10 mouse cellular contexts compared by ENCODE assay signal in genomic region chrX:145758406-145758805, GRCm38 (mm10).
DNase-seq lines count a peak whose midpoint lies in the region; ATAC-seq and TF ChIP-seq lines count a peak whose summit lies in the region.
"Had no signal": no experiment of that assay in that cellular context is flagged by ENCODE, and none has a peak within 500 bp of the region (broad histone marks: within the 10 kb centered on the region; RNA-seq: fewer than 3 reads in every experiment).

No protein-coding gene starts in this region.

- H3K4me3 ChIP-seq in left cerebral cortex, adult 2 months, result no peak overlapping the region
- H3K4me3 ChIP-seq: layer of hippocampus, adult 2 months had no signal

- intact Hi-C loops in left cerebral cortex, postnatal 14 days (cut with DNase I), result no loop called here
- intact Hi-C loops in left cerebral cortex, adult 2 months (cut with DNase I), result no loop called here
- intact Hi-C loops in left cerebral cortex, postnatal 4 days (cut with DNase I), result no loop called here

- DNase-seq in frontal cortex, postnatal 25 days (ENCODE audit: low spot score in 2 of 2), result no peak
- DNase-seq in left cerebral cortex, postnatal 14 days (ENCODE audit: low spot score in 2 of 2), result peak; percentile 2 to 5
- DNase-seq in left cerebral cortex, adult 2 months (ENCODE audit: extremely low spot score in 1 of 2, low spot score in 2 of 2), result no peak
- DNase-seq in NIH3T3 (ENCODE audit: low read depth), result peak; percentile 47
- peak; percentile 37 for DNase-seq in left cerebral cortex, postnatal 4 days
- no peak for DNase-seq in ovary, postnatal 10 days (ENCODE audit: low spot score)
- no peak for DNase-seq in spleen, postnatal 10 days (ENCODE audit: low spot score in 2 of 2)
- DNase-seq: adrenal gland, adult 2 months had no signal

- H3K27ac ChIP-seq in left cerebral cortex, adult 2 months, result no peak overlapping the region
- H3K27ac ChIP-seq: layer of hippocampus, adult 2 months had no signal

- peak; percentile 91 for ATAC-seq in frontal cortex, adult (ENCODE audit: low TSS enrichment)

- TF ChIP-seq CTCF in left cerebral cortex, adult 2 months (IDR thresholded peaks at IDR 0.05), result no peak; the same call in 1 of the 2 replicates

Comparison
In these comparisons a context has a peak if more than half of its experiments do, and no peak if none do; other contexts are left out.
1. DNase-seq: peak in left cerebral cortex, postnatal 14 days (2 of 2), NIH3T3 (single experiment) and left cerebral cortex, postnatal 4 days (single experiment); none in frontal cortex, postnatal 25 days (0 of 2), left cerebral cortex, adult 2 months (0 of 2), ovary, postnatal 10 days (single experiment) and spleen, postnatal 10 days (0 of 2).